ENCODE assay signal across 8 mouse cellular contexts in genomic region chr6:125190816-125191215, GRCm38 (mm10). TPM values are rescaled to one million over a fixed set of nuclear protein-coding genes. Genes with fewer than 3 reads are reported as not detected.
DNase-seq lines count a peak whose midpoint lies in the region; ATAC-seq lines count a peak whose summit lies in the region.

No protein-coding gene starts in this region.

- no peak for ATAC-seq in lung, embryonic 15.5 days (ENCODE audit: borderline replicate concordance, extremely low read depth, low FRiP score, low TSS enrichment)
- ATAC-seq in embryonic facial prominence, embryonic 11.5 days (replicated peaks; ENCODE audit: insufficient number of reproducible peaks, low FRiP score, low TSS enrichment, low read depth) = no peak
- no peak for ATAC-seq in intestine, embryonic 16.5 days
- ATAC-seq in neural tube, embryonic 15.5 days (ENCODE audit: low FRiP score) = no peak
- no peak for ATAC-seq in activated CD4-positive, CD25-positive, alpha-beta regulatory T cell, adult 4 months

- H3K27me3 ChIP-seq in lung, embryonic 15.5 days = no peaks in the 10 kb centered on the region
- no peaks in the 10 kb centered on the region for H3K27me3 ChIP-seq in embryonic facial prominence, embryonic 11.5 days (ENCODE audit: control insufficient read depth, insufficient read depth, low read length)
- H3K27me3 ChIP-seq in intestine, embryonic 16.5 days (replicated peaks; ENCODE audit: control insufficient read depth, insufficient read depth, low read length) = no peaks in the 10 kb centered on the region
- no peaks in the 10 kb centered on the region for H3K27me3 ChIP-seq in neural tube, embryonic 15.5 days (replicated peaks)

- H3K36me3 ChIP-seq in lung, embryonic 15.5 days = peaks cover 61% of the 10 kb centered on the region
- peaks cover 15% of the 10 kb centered on the region for H3K36me3 ChIP-seq in embryonic facial prominence, embryonic 11.5 days (replicated peaks; ENCODE audit: control insufficient read depth, insufficient read depth, low read depth, low read length)
- no peaks in the 10 kb centered on the region for H3K36me3 ChIP-seq in intestine, embryonic 16.5 days (ENCODE audit: control insufficient read depth, insufficient read depth, low read length)
- H3K36me3 ChIP-seq in neural tube, embryonic 15.5 days = peaks cover 50% of the 10 kb centered on the region

- H3K9ac ChIP-seq in lung, embryonic 15.5 days = peak overlapping the region; percentile 67
- H3K9ac ChIP-seq in embryonic facial prominence, embryonic 11.5 days (replicated peaks; ENCODE audit: low read length) = peak overlapping the region; percentile 80
- H3K9ac ChIP-seq in intestine, embryonic 16.5 days (ENCODE audit: low read depth, low read length) = peak overlapping the region; percentile 78
- H3K9ac ChIP-seq in neural tube, embryonic 15.5 days (replicated peaks) = peak overlapping the region; percentile 69

- H3K4me3 ChIP-seq in lung, embryonic 15.5 days = peak overlapping the region; percentile 64
- peak overlapping the region; percentile 72 for H3K4me3 ChIP-seq in embryonic facial prominence, embryonic 11.5 days (ENCODE audit: low read depth, low read length)
- peak overlapping the region; percentile 70 for H3K4me3 ChIP-seq in intestine, embryonic 16.5 days (ENCODE audit: low read length)
- peak overlapping the region; percentile 74 for H3K4me3 ChIP-seq in neural tube, embryonic 15.5 days (replicated peaks)

- no peaks in the 10 kb centered on the region for H3K9me3 ChIP-seq in lung, embryonic 15.5 days
- H3K9me3 ChIP-seq in embryonic facial prominence, embryonic 11.5 days (replicated peaks; ENCODE audit: control insufficient read depth, low read length) = no peaks in the 10 kb centered on the region
- H3K9me3 ChIP-seq in intestine, embryonic 16.5 days (ENCODE audit: control insufficient read depth, low read length) = no peaks in the 10 kb centered on the region
- no peaks in the 10 kb centered on the region for H3K9me3 ChIP-seq in neural tube, embryonic 15.5 days (replicated peaks)

- peak overlapping the region; percentile 58 for H3K4me2 ChIP-seq in lung, embryonic 15.5 days
- H3K4me2 ChIP-seq in embryonic facial prominence, embryonic 11.5 days (ENCODE audit: low read depth, low read length) = peak overlapping the region; percentile 57
- peak overlapping the region; percentile 61 for H3K4me2 ChIP-seq in intestine, embryonic 16.5 days (ENCODE audit: low read depth, low read length)
- H3K4me2 ChIP-seq in neural tube, embryonic 15.5 days = peak overlapping the region; percentile 92

- H3K4me1 ChIP-seq in lung, embryonic 15.5 days = peaks cover 22% of the 10 kb centered on the region
- H3K4me1 ChIP-seq in embryonic facial prominence, embryonic 11.5 days (ENCODE audit: control insufficient read depth, insufficient read depth, low read length) = peaks cover 3% of the 10 kb centered on the region; the same call in 1 of the 2 replicates
- peaks cover 6% of the 10 kb centered on the region; the same call in 1 of the 2 replicates for H3K4me1 ChIP-seq in intestine, embryonic 16.5 days (ENCODE audit: control insufficient read depth, insufficient read depth, low read length)
- H3K4me1 ChIP-seq in neural tube, embryonic 15.5 days = peaks cover 30% of the 10 kb centered on the region

- peak overlapping the region; percentile 99 for H3K27ac ChIP-seq in lung, embryonic 15.5 days
- H3K27ac ChIP-seq in embryonic facial prominence, embryonic 11.5 days (replicated peaks; ENCODE audit: low read depth, low read length) = no peak overlapping the region
- peak overlapping the region; percentile 86 for H3K27ac ChIP-seq in intestine, embryonic 16.5 days (ENCODE audit: low read length)
- peak overlapping the region; percentile 100; the same call in 1 of the 2 replicates for H3K27ac ChIP-seq in neural tube, embryonic 15.5 days (replicated peaks)

- DNase-seq in lung, postnatal 4 days = no peak
- peak; percentile 32 for DNase-seq in embryonic facial prominence, embryonic 11.5 days (ENCODE audit: low spot score)
- no peak for DNase-seq in right cerebral cortex, postnatal 36 days (ENCODE audit: low spot score in 2 of 2)
- DNase-seq in kidney, adult 9 months = no peak

RNA-seq across cellular contexts. Expression of gene Ncapd2, which starts 0.7 kb away (rescaled TPM):
- 136 and 139 TPM in 2 replicates for polyA plus RNA-seq in lung, embryonic 15.5 days (2015; fragmentation: Nextera tagmentation; extraction: Ambion mirVana)
- 135 and 136 TPM in 2 replicates for polyA plus RNA-seq in embryonic facial prominence, embryonic 11.5 days (2014; fragmentation: Nextera tagmentation; extraction: Ambion mirVana)
- polyA plus RNA-seq in intestine, embryonic 16.5 days (2015; fragmentation: Nextera tagmentation; extraction: Ambion mirVana) = 67.8 and 78.0 TPM in 2 replicates
- 38.2 and 56.6 TPM in 2 replicates for polyA plus RNA-seq in neural tube, embryonic 15.5 days (2015; fragmentation: Nextera tagmentation; extraction: Ambion mirVana)
- 10 to 100 TPM; 33.1 to 61.3 TPM for polyA plus RNA-seq in activated CD4-positive, CD25-positive, alpha-beta regulatory T cell, adult 4 months (2017; shearing (Covaris generic))

RNA-seq across cellular contexts. Expression of gene Mrpl51, which starts 0.8 kb away (rescaled TPM):
- polyA plus RNA-seq in lung, embryonic 15.5 days (2015; fragmentation: Nextera tagmentation; extraction: Ambion mirVana) = 208 and 224 TPM in 2 replicates
- polyA plus RNA-seq in embryonic facial prominence, embryonic 11.5 days (2014; fragmentation: Nextera tagmentation; extraction: Ambion mirVana) = 205 and 217 TPM in 2 replicates
- polyA plus RNA-seq in intestine, embryonic 16.5 days (2015; fragmentation: Nextera tagmentation; extraction: Ambion mirVana) = 267 and 284 TPM in 2 replicates
- polyA plus RNA-seq in neural tube, embryonic 15.5 days (2015; fragmentation: Nextera tagmentation; extraction: Ambion mirVana) = 156 and 167 TPM in 2 replicates
- polyA plus RNA-seq in activated CD4-positive, CD25-positive, alpha-beta regulatory T cell, adult 4 months (2017; shearing (Covaris generic)) = 10 to 100 TPM; 85.7 to 89.0 TPM

RNA-seq across cellular contexts. Expression of gene Vamp1, which starts 24.5 kb away (rescaled TPM):
- polyA plus RNA-seq in lung, embryonic 15.5 days (2015; fragmentation: Nextera tagmentation; extraction: Ambion mirVana) = 4.2 and 5.4 TPM in 2 replicates
- polyA plus RNA-seq in embryonic facial prominence, embryonic 11.5 days (2014; fragmentation: Nextera tagmentation; extraction: Ambion mirVana) = 1.2 and 1.4 TPM in 2 replicates
- polyA plus RNA-seq in intestine, embryonic 16.5 days (2015; fragmentation: Nextera tagmentation; extraction: Ambion mirVana) = 5.0 and 5.9 TPM in 2 replicates
- 53.8 and 57.4 TPM in 2 replicates for polyA plus RNA-seq in neural tube, embryonic 15.5 days (2015; fragmentation: Nextera tagmentation; extraction: Ambion mirVana)
- 10 to 100 TPM; 14.0 to 14.4 TPM for polyA plus RNA-seq in activated CD4-positive, CD25-positive, alpha-beta regulatory T cell, adult 4 months (2017; shearing (Covaris generic))

RNA-seq across cellular contexts. Expression of gene Gapdh, which starts 24.5 kb away (rescaled TPM):
- polyA plus RNA-seq in lung, embryonic 15.5 days (2015; fragmentation: Nextera tagmentation; extraction: Ambion mirVana) = 1,765 and 1,844 TPM in 2 replicates
- polyA plus RNA-seq in embryonic facial prominence, embryonic 11.5 days (2014; fragmentation: Nextera tagmentation; extraction: Ambion mirVana) = 2,314 and 2,539 TPM in 2 replicates
- 2,256 and 2,328 TPM in 2 replicates for polyA plus RNA-seq in intestine, embryonic 16.5 days (2015; fragmentation: Nextera tagmentation; extraction: Ambion mirVana)
- polyA plus RNA-seq in neural tube, embryonic 15.5 days (2015; fragmentation: Nextera tagmentation; extraction: Ambion mirVana) = 1,563 and 1,690 TPM in 2 replicates
- 100 to 1,000 TPM; 300 to 540 TPM for polyA plus RNA-seq in activated CD4-positive, CD25-positive, alpha-beta regulatory T cell, adult 4 months (2017; shearing (Covaris generic))

RNA-seq across cellular contexts. Expression of gene Tapbpl, which starts 40.8 kb away (rescaled TPM):
- 7.0 and 10.9 TPM in 2 replicates for polyA plus RNA-seq in lung, embryonic 15.5 days (2015; fragmentation: Nextera tagmentation; extraction: Ambion mirVana)
- polyA plus RNA-seq in embryonic facial prominence, embryonic 11.5 days (2014; fragmentation: Nextera tagmentation; extraction: Ambion mirVana) = 1.0 and 1.1 TPM in 2 replicates
- polyA plus RNA-seq in intestine, embryonic 16.5 days (2015; fragmentation: Nextera tagmentation; extraction: Ambion mirVana) = 13.3 and 14.4 TPM in 2 replicates
- 7.1 and 11.9 TPM in 2 replicates for polyA plus RNA-seq in neural tube, embryonic 15.5 days (2015; fragmentation: Nextera tagmentation; extraction: Ambion mirVana)
- 10 to 100 TPM; 65.5 to 84.7 TPM for polyA plus RNA-seq in activated CD4-positive, CD25-positive, alpha-beta regulatory T cell, adult 4 months (2017; shearing (Covaris generic))
